Mouse (Mus musculus) small intestine, adult 2 months (tissue): Measurements from ENCODE around the gene Cysrt1.

ENCODE experiments used
- CTCF ChIP-seq: fragments of 200-500 bp; IDR thresholded peaks from 2 replicates; pipeline ENCODE4 v1.5.1; 2012; ENCODE audit warnings: low read depth, mild to moderate bottlenecking, control low read depth, inconsistent platforms, low read length, moderate library complexity, mixed read lengths; ENCODE audit not compliant: insufficient replicate concordance, insufficient read length; ENCODE audit errors: extremely low read depth
- POLR2A ChIP-seq: fragments of 200-500 bp; IDR thresholded peaks from 2 replicates; pipeline ENCODE4 v1.6.1; 2012; ENCODE audit warnings: low read depth, mild to moderate bottlenecking, control low read depth, inconsistent platforms, low read length, moderate library complexity

DNA sequence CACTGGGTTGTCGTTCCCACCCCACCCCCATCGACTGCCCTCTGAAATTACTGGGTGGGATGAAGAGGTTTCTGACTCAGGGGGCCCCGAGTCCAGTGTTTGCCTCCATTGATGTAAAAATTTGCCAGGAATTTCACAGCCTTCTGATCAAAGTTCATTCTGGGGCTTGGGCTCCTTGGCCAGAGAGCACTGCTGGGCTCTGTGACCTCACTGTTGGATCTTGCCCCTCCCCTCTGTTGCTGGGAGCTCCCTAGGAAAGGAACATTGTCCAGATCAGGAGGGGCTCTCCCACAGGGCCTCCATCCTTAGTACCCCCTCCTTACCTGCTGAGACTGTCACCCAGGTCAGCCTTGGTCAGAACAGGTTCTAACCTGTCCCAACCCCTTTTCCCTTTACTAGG is 27.8 kb downstream of the Cysrt1 start, which contains the start of gene Stpg3:
- TF ChIP-seq CTCF (no peak), POLR2A (no peak)
